Mouse (Mus musculus) MEL-GATA-1-ER (cell line): ENCODE results near the gene Slc25a24.
A peak's percentile ranks its signal among the peaks of the same experiment; 100 is the strongest.

Source experiments
- DNase-seq: peaks from one replicate; pipeline ENCODE4 v3.0.0-alpha.2; 2012; ENCODE audit warnings: low read depth; ENCODE audit errors: extremely low read depth

Slc25a24 gene

GRCm38 (mm10) chr3:109169121-109169520, 46.2 kb downstream of the Slc25a24 start:
- peak; percentile 77 for DNase-seq

- DNase-seq, result no peak
Measured at GRCm38 (mm10) chr3:109171070-109171778, 48.3 kb downstream of the Slc25a24 start.

- DNase-seq, result no peak
Measured at GRCm38 (mm10) chr3:109174394-109174793, 51.4 kb downstream of the Slc25a24 start.

DNA sequence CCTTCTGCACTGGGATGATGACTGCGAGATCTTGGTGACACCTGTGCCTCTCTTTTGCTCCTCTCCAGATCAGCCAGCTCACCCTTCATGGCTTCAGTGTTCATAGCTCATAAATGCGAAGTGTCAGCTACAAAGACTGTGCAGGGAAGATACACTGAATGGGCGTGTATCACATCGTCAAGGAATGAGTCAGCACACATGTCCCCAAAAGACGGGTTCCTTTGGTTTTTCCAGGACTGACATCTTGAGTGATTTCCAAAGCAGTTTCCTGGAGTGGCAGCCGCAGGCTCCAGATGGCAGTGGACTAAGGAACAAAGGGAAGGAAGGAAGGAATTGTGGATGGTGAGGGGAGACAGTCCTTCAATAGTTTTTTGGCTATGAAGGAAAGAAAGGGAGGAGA, 55.8 kb downstream of the Slc25a24 start:
- DNase-seq, result no peak

DNA sequence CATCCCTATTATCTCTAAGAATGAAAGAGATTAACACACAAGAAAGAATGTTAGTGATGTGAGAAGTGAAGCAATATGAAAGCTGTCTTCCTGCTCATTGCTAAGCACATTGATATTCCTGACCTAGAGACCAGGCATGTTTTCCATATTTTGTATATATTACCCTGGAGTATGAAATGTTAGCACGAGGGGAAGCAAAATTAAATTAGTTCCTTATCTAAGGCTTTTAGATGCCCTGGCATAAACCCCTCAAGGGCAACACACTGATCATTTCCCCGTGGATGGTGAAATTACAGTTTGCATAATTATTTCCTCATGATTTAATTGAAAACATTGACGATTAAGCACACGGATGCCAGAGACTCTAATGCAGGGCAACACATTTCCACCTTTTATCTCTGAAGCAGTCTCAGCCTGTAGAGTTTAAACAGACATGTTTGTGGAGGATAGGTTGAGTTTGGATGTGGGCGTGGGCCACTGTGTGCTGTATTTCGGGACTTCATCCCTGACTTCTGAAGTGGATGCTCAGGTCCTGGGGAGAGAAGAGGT, 56.7 kb downstream of the Slc25a24 start:
- no peak for DNase-seq

DNA sequence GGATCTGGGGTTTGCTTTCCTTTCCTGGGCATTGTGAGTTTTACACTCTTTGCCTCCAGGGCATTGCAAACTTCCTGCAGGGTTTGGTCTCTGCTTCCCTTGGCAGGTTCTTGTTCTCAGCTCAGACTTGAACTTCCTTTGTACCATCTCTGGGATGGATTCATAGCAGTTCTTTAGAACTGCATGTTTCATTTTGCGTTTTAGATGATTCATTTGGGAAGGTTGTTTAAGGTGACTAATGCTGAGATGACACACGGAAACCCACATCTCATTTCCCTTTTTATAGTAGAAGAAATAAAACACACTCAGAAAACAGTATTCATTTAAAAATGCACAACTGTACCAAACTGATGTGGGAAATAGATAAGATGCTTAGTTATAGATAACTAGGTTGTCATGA, 73.2 kb downstream of the Slc25a24 start:
- no peak for DNase-seq

GRCm38 (mm10) chr3:109199280-109199679, 76.3 kb downstream of the Slc25a24 start:
- no peak for DNase-seq

- DNase-seq, result no peak
Measured at GRCm38 (mm10) chr3:109212322-109212721, 89.4 kb downstream of the Slc25a24 start.

- DNase-seq, result no peak
Measured at GRCm38 (mm10) chr3:109216352-109216751, 93.4 kb downstream of the Slc25a24 start.
